Mouse (Mus musculus) MEL (cell line): ENCODE data around the gene Ube2m. TPM values are rescaled to one million over a fixed set of nuclear protein-coding genes. Genes with fewer than 3 reads are reported as not detected.

ENCODE experiments used
- DNase-seq: peaks from one replicate; pipeline ENCODE4 v3.0.0; 2011; ENCODE audit warnings: low read depth, low spot score
- H3K27ac ChIP-seq: 2 replicates; pipeline ENCODE4 v1.5.1; 2012; ENCODE audit warnings: low read depth, mild to moderate bottlenecking, control low read depth, low read length, moderate library complexity; ENCODE audit not compliant: control insufficient read depth
- H3K27me3 ChIP-seq, 2 experiments: fragments of 150-350 bp in 1 of 2; sonication (generic) in 1 of 2; 2 replicates each; pipeline ENCODE4 v1.6.1; 2012; ENCODE audit warnings: low read length in 2 of 2, mild to moderate bottlenecking in 2 of 2, improper control_type of control experiment in 1 of 2, moderate library complexity in 1 of 2; ENCODE audit not compliant: insufficient read depth in 2 of 2, control insufficient read depth in 1 of 2
- H3K36me3 ChIP-seq, 2 experiments: 2 replicates each; pipeline ENCODE4 v1.6.1; 2012 to 2014; ENCODE audit warnings: low read length in 2 of 2, improper control_type of control experiment in 1 of 2, inconsistent platforms in 1 of 2, mild to moderate bottlenecking in 1 of 2; ENCODE audit not compliant: insufficient read depth in 2 of 2, control insufficient read depth in 1 of 2
- H3K4me1 ChIP-seq, 2 experiments: fragments of 150-350 bp in 1 of 2; sonication (generic) in 1 of 2; 2 replicates each; pipeline ENCODE4 v1.6.1; 2012; ENCODE audit warnings: low read length in 2 of 2, improper control_type of control experiment in 1 of 2, mild to moderate bottlenecking in 1 of 2; ENCODE audit not compliant: insufficient read depth in 2 of 2, control insufficient read depth in 1 of 2
- H3K4me3 ChIP-seq, 2 experiments: fragments of 150-350 bp in 1 of 2; sonication (generic) in 1 of 2; 2 replicates each; pipeline ENCODE4 v1.5.1; 2012; ENCODE audit warnings: low read depth in 2 of 2, low read length in 2 of 2, mild to moderate bottlenecking in 2 of 2, moderate library complexity in 2 of 2, control low read depth in 1 of 2, improper control_type of control experiment in 1 of 2; ENCODE audit not compliant: control insufficient read depth in 1 of 2, insufficient read depth in 1 of 2
- H3K79me2 ChIP-seq: 2 replicates; pipeline ENCODE4 v1.6.1; 2012; ENCODE audit warnings: mild to moderate bottlenecking, low read length, moderate library complexity; ENCODE audit not compliant: control insufficient read depth, poor library complexity, insufficient read depth
- H3K9ac ChIP-seq: 2 replicates; pipeline ENCODE4 v1.6.1; 2012; ENCODE audit warnings: low read depth, mild to moderate bottlenecking, control low read depth, low read length, moderate library complexity; ENCODE audit not compliant: control insufficient read depth, poor library complexity, severe bottlenecking
- H3K9me3 ChIP-seq: fragments of 150-350 bp; sonication (generic); replicated peaks from 2 replicates; pipeline ENCODE4 v1.6.1; 2012; ENCODE audit warnings: mild to moderate bottlenecking, low read length, improper control_type of control experiment, moderate library complexity; ENCODE audit not compliant: insufficient read depth
- BHLHE40 ChIP-seq: IDR thresholded peaks from 2 replicates; pipeline ENCODE4 v1.6.1; 2012; ENCODE audit warnings: low read depth, mild to moderate bottlenecking, inconsistent platforms, low read length, improper control_type of control experiment, borderline replicate concordance
- CHD1 ChIP-seq: IDR thresholded peaks from 2 replicates; pipeline ENCODE4 v1.6.1; 2012; ENCODE audit warnings: low read depth, mild to moderate bottlenecking, inconsistent platforms, low read length, improper control_type of control experiment
- CTCF ChIP-seq, 3 experiments: IDR thresholded peaks in 2 of 3; conservative IDR thresholded peaks in 1 of 3; 2 replicates each; pipeline ENCODE4 v1.5.1; 2011 to 2012; ENCODE audit warnings: low read length in 3 of 3, low read depth in 2 of 3, mild to moderate bottlenecking in 2 of 3, improper control_type of control experiment in 1 of 3, inconsistent platforms in 1 of 3, mixed read lengths in 1 of 3, moderate library complexity in 1 of 3; ENCODE audit not compliant: control insufficient read depth in 1 of 3, insufficient read depth in 1 of 3, poor library complexity in 1 of 3, severe bottlenecking in 1 of 3
- EP300 ChIP-seq, 2 experiments: IDR thresholded peaks; 2 replicates each; pipeline ENCODE4 v1.6.1; 2011; ENCODE audit warnings: improper control_type of control experiment in 2 of 2, low read length in 2 of 2, low read depth in 1 of 2, mild to moderate bottlenecking in 1 of 2
- GATA1 ChIP-seq: IDR thresholded peaks from 2 replicates; pipeline ENCODE4 v1.6.1; 2011; ENCODE audit warnings: low read depth, low read length, improper control_type of control experiment
- HCFC1 ChIP-seq: IDR thresholded peaks from 2 replicates; pipeline ENCODE4 v1.6.1; 2012; ENCODE audit warnings: low read depth, mild to moderate bottlenecking, inconsistent platforms, low read length, improper control_type of control experiment, moderate library complexity
- JUND ChIP-seq: IDR thresholded peaks from 2 replicates; pipeline ENCODE4 v1.6.1; 2011; ENCODE audit warnings: low read depth, mild to moderate bottlenecking, improper control_type of control experiment, low read length
- MAX ChIP-seq: IDR thresholded peaks from 2 replicates; pipeline ENCODE4 v1.6.1; 2011; ENCODE audit warnings: low read length, improper control_type of control experiment
- MXI1 ChIP-seq: IDR thresholded peaks from 2 replicates; pipeline ENCODE4 v1.6.1; 2011; ENCODE audit warnings: mild to moderate bottlenecking, low read depth, low read length, improper control_type of control experiment
- MYB ChIP-seq: IDR thresholded peaks from 2 replicates; pipeline ENCODE4 v1.6.1; 2011; ENCODE audit warnings: mild to moderate bottlenecking, low read depth, low read length, improper control_type of control experiment
- SMC3 ChIP-seq: IDR thresholded peaks from 2 replicates; pipeline ENCODE4 v1.6.1; 2011; ENCODE audit warnings: low read depth, low read length, improper control_type of control experiment
- TCF12 ChIP-seq: IDR thresholded peaks from 2 replicates; pipeline ENCODE4 v1.6.1; 2014; ENCODE audit warnings: low read depth, mild to moderate bottlenecking, inconsistent platforms, low read length, improper control_type of control experiment, moderate library complexity
- UBTF ChIP-seq: IDR thresholded peaks from 2 replicates; pipeline ENCODE4 v1.6.1; 2012; ENCODE audit warnings: low read depth, mild to moderate bottlenecking, inconsistent platforms, low read length, improper control_type of control experiment, moderate library complexity, borderline replicate concordance; ENCODE audit not compliant: insufficient read depth
- USF1 ChIP-seq: IDR thresholded peaks from 2 replicates; pipeline ENCODE4 v1.6.1; 2014; ENCODE audit warnings: low read depth, mild to moderate bottlenecking, inconsistent platforms, low read length, improper control_type of control experiment, moderate library complexity
- USF2 ChIP-seq, 2 experiments: IDR thresholded peaks; 2 replicates each; pipeline ENCODE4 v1.6.1; 2011 to 2012; ENCODE audit warnings: improper control_type of control experiment in 2 of 2, low read length in 2 of 2, borderline replicate concordance in 1 of 2, inconsistent platforms in 1 of 2, low read depth in 1 of 2, mild to moderate bottlenecking in 1 of 2; ENCODE audit not compliant: insufficient read depth in 1 of 2
- ZC3H11A ChIP-seq: IDR thresholded peaks from 2 replicates; pipeline ENCODE4 v1.6.1; 2012; ENCODE audit warnings: low read depth, mild to moderate bottlenecking, inconsistent platforms, low read length, improper control_type of control experiment
- polyA plus RNA-seq, 2 experiments: library from polyadenylated mRNA; stranded (reverse) in 1 of 2; unstranded in 1 of 2; fragments of >175 nt in 1 of 2; fragments of >200 nt in 1 of 2; gene quantifications; 2 replicates each; pipeline versions ENCODE4 v1.2.1 to v1.2.4; 2012; ENCODE audit warnings: low replicate concordance in 2 of 2, low read depth in 1 of 2; ENCODE audit not compliant: insufficient read length in 2 of 2, insufficient read depth in 1 of 2, missing spikeins in 1 of 2
- total RNA-seq: library from RNA; depleted of rRNA; stranded (reverse); fragments of 300-350 nt; gene quantifications from 2 replicates; pipeline ENCODE4 v1.2.3, GENCODE M21; 2012

Ube2m gene
- total and polyA plus RNA-seq, 3 experiments: 134 to 336 TPM; not detected in 1

GRCm38 (mm10) chr7:13006011-13006410 lies 32.1 kb downstream of the Ube2m start:
- Histone ChIP-seq H3K4me3 (no peak overlapping the region), H3K79me2 (peaks cover 20% of the 10 kb centered on the region), H3K9ac (no peak overlapping the region), H3K27ac (no peak overlapping the region), H3K36me3 (no peaks in the 10 kb centered on the region; a peak in 1 of 4 replicates), H3K27me3 (no peaks in the 10 kb centered on the region), H3K9me3 (no peaks in the 10 kb centered on the region), H3K4me1 (peaks cover 0 to 8% of the 10 kb centered on the region in 2 experiments; a peak in 1 of 4 replicates)
- TF ChIP-seq ZC3H11A: no peak
- DNase-seq: no peak

DNA sequence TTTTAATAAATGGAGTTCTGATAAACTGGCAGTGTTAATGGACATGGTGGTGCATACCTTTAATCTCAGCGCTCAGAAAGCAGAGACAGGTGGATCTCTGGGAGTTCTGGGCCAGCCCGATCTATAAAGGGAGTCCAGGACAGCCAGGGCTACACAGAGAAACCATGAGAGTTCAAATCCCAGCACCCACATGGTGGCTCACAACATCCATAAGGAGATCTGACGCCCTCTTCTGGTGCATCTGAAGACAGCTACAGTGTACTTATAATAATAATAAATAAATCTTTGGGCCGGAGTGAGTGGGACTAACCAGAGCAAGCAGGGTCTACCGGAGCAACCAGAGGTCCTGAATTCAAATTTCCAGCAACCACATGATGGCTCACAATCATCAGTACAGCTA lies 34.7 kb downstream of the Ube2m start:
- H3K4me3 ChIP-seq: no peak overlapping the region
- DNase-seq: no peak
- no peaks in the 10 kb centered on the region for H3K9me3 ChIP-seq
- no peaks in the 10 kb centered on the region for H3K27me3 ChIP-seq
- TF ChIP-seq JUND (no peak), CTCF (IDR thresholded peaks at IDR 0.05 in 2 of 3, conservative IDR thresholded peaks at IDR 0.05 in 1 of 3; ENCODE audit: control insufficient read depth in 1 of 3, insufficient read depth in 1 of 3, low read depth in 2 of 3, low read length in 3 of 3, poor library complexity in 1 of 3, severe bottlenecking in 1 of 3) (peak in 1 of 3 experiments; percentile 21; a peak in 1 of 6 replicates)
- no peak overlapping the region for H3K9ac ChIP-seq
- H3K36me3 ChIP-seq: no peaks in the 10 kb centered on the region
- 0 out of 4 replicates have a peak, but pooled peaks cover 0 to under 1% of the 10 kb centered on the region in 2 experiments for H3K4me1 ChIP-seq
- H3K79me2 ChIP-seq: peaks cover 8% of the 10 kb centered on the region; the same call in 1 of the 2 replicates
- H3K27ac ChIP-seq: no peak overlapping the region

GRCm38 (mm10) chr7:13001584-13001983 lies 36.5 kb downstream of the Ube2m start:
- Histone ChIP-seq H3K79me2 (no peaks in the 10 kb centered on the region), H3K4me3 (no peak overlapping the region), H3K4me1 (no peaks in the 10 kb centered on the region), H3K27me3 (no peaks in the 10 kb centered on the region), H3K27ac (no peak overlapping the region), H3K9me3 (no peaks in the 10 kb centered on the region), H3K9ac (no peak overlapping the region), H3K36me3 (no peaks in the 10 kb centered on the region)
- no peak for DNase-seq
- TF ChIP-seq SMC3 (no peak), UBTF (no peak), USF1 (no peak), BHLHE40 (no peak), CHD1 (no peak), CTCF (IDR thresholded peaks at IDR 0.05 in 2 of 3, conservative IDR thresholded peaks at IDR 0.05 in 1 of 3; ENCODE audit: control insufficient read depth in 1 of 3, insufficient read depth in 1 of 3, low read depth in 2 of 3, low read length in 3 of 3, poor library complexity in 1 of 3, severe bottlenecking in 1 of 3) (no peak), ZC3H11A (no peak), EP300 (IDR thresholded peaks at IDR 0.05; ENCODE audit: low read depth in 1 of 2, low read length in 2 of 2) (no peak), GATA1 (no peak), MXI1 (no peak), USF2 (IDR thresholded peaks at IDR 0.05; ENCODE audit: borderline replicate concordance in 1 of 2, insufficient read depth in 1 of 2, low read depth in 1 of 2, low read length in 2 of 2) (no peak), MAX (no peak), HCFC1 (no peak), TCF12 (no peak), MYB (no peak)
